Mouse (Mus musculus) myocyte (in vitro differentiated cells): ENCODE results near the gene Ado. TPM values are rescaled to one million over a fixed set of nuclear protein-coding genes. Genes with fewer than 3 reads are reported as not detected.

ENCODE experiments used
- H3K27me3 ChIP-seq: one replicate; pipeline ENCODE4 v1.6.1; 2011; ENCODE audit not compliant: control insufficient read depth, insufficient read depth, insufficient read length
- H3K36me3 ChIP-seq: one replicate; pipeline ENCODE4 v1.6.1; 2011; ENCODE audit not compliant: control insufficient read depth, insufficient read depth
- H3K4me2 ChIP-seq: one replicate; pipeline ENCODE4 v1.6.1; 2011; ENCODE audit warnings: low read depth, control low read depth
- H3K4me3 ChIP-seq: one replicate; pipeline ENCODE4 v1.5.1; 2011; ENCODE audit warnings: mild to moderate bottlenecking, control low read depth, moderate library complexity
- H3K79me2 ChIP-seq: one replicate; pipeline ENCODE4 v1.6.1; 2011; ENCODE audit not compliant: control insufficient read depth, insufficient read depth
- H3ac ChIP-seq: one replicate; pipeline ENCODE4 v1.6.1; 2011; ENCODE audit not compliant: control insufficient read depth, insufficient read length
- CEBPB ChIP-seq: IDR thresholded peaks from 2 replicates; pipeline ENCODE4 v1.6.1; 2011; ENCODE audit warnings: mild to moderate bottlenecking, moderate library complexity; ENCODE audit not compliant: poor library complexity, insufficient read depth, severe bottlenecking
- E2F4 ChIP-seq: IDR thresholded peaks from one replicate; pipeline ENCODE4 v1.6.1; 2011; ENCODE audit warnings: mild to moderate bottlenecking, control low read depth, moderate library complexity; ENCODE audit not compliant: insufficient read depth
- MAX ChIP-seq: IDR thresholded peaks from one replicate; pipeline ENCODE4 v1.6.1; 2011; ENCODE audit warnings: low read depth, mild to moderate bottlenecking, control low read depth
- MYOD1 ChIP-seq, 3 experiments: IDR thresholded peaks; one replicate each; pipeline ENCODE4 v1.6.1; 2011; ENCODE audit warnings: control low read depth in 2 of 3, low read depth in 2 of 3, mild to moderate bottlenecking in 2 of 3, moderate library complexity in 1 of 3; ENCODE audit not compliant: insufficient read length in 2 of 3, control insufficient read depth in 1 of 3
- MYOG ChIP-seq, 3 experiments: IDR thresholded peaks; one replicate each; pipeline ENCODE4 v1.6.1; 2011; ENCODE audit warnings: control low read depth in 2 of 3, low read depth in 2 of 3, mild to moderate bottlenecking in 2 of 3; ENCODE audit not compliant: insufficient read length in 2 of 3, control insufficient read depth in 1 of 3, insufficient read depth in 1 of 3
- POLR2A ChIP-seq: IDR thresholded peaks from one replicate; pipeline ENCODE4 v1.6.1; 2011; ENCODE audit warnings: low read depth, mild to moderate bottlenecking, control low read depth, moderate library complexity; ENCODE audit not compliant: insufficient read length
- POLR2AphosphoS2 ChIP-seq: IDR thresholded peaks from one replicate; pipeline ENCODE4 v1.6.1; 2011; ENCODE audit warnings: low read depth, control low read depth; ENCODE audit not compliant: insufficient read length
- REST ChIP-seq: IDR thresholded peaks from one replicate; pipeline ENCODE4 v1.6.1; 2011; ENCODE audit warnings: mild to moderate bottlenecking, control low read depth, moderate library complexity; ENCODE audit not compliant: insufficient read depth, insufficient read length
- SRF ChIP-seq: IDR thresholded peaks from one replicate; pipeline ENCODE4 v1.6.1; 2011; ENCODE audit warnings: low read depth; ENCODE audit not compliant: control insufficient read depth, insufficient read length
- TCF12 ChIP-seq: IDR thresholded peaks from one replicate; pipeline ENCODE4 v1.6.1; 2011; ENCODE audit warnings: mild to moderate bottlenecking, control low read depth; ENCODE audit not compliant: poor library complexity, insufficient read depth, severe bottlenecking
- TCF3 ChIP-seq: IDR thresholded peaks from one replicate; pipeline ENCODE4 v1.6.1; 2011; ENCODE audit warnings: low read depth, control low read depth; ENCODE audit not compliant: insufficient read length
- USF1 ChIP-seq: IDR thresholded peaks from one replicate; pipeline ENCODE4 v1.6.1; 2011; ENCODE audit warnings: low read depth, mild to moderate bottlenecking, control low read depth, moderate library complexity
- polyA plus RNA-seq: library from polyadenylated mRNA; unstranded; fragments of >200 nt; fragmentation: generic; extraction: Trizol; gene quantifications from one replicate; pipeline ENCODE4 v1.2.1, GENCODE M21; 2012; ENCODE audit warnings: missing spikeins

Ado gene
- polyA plus RNA-seq, 1 experiment: 18.3 TPM

DNA sequence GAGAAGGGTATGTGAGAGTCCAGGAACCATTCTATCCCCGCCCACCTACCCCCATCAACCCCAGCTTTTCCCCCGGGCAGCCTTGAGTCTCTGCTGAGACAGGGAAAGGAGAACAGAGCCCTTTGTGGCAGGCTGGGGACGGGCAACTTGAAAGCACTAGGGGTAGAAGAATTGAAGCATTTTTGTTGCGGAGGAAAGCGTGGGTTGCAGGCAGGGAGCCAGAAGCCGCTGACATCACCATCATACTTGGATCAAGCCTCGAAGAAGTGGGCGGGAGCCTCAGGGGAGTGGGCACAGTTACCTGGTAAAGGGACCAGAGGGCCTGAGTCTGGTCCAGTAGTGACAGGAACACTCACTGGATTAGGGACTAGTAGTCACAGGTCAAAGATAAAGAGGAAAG, 36.5 kb downstream of the Ado start:
- no peaks in the 10 kb centered on the region for H3K36me3 ChIP-seq

DNA sequence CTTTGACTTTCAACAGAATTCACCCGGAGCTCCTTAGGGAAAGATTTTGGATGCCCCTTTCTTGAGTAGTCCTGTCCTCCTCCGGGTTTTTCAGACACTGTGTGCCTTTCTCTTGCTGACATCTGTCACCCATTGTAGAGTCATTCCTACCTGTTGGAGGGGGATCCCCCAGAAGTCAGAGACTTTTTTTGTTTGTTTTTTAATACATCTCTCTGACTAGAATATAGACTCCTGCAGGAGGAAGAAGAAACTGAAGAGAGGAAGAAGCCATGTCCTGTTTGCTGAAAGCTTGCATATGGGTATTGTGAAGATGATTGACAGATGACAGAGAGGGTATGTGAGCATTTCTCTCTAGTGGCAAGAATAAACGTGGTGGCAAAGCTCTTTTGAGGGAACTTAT, 43.5 kb downstream of the Ado start:
- Histone ChIP-seq H3K36me3 (no peaks in the 10 kb centered on the region), H3K4me2 (no peak overlapping the region), H3K79me2 (no peaks in the 10 kb centered on the region), H3ac (no peak overlapping the region), H3K4me3 (no peak overlapping the region), H3K27me3 (no peaks in the 10 kb centered on the region)
- TF ChIP-seq MYOD1 (IDR thresholded peaks at IDR 0.05; ENCODE audit: control insufficient read depth in 1 of 3, insufficient read length in 2 of 3, low read depth in 2 of 3): no peak
- no peak for TF ChIP-seq POLR2A
- no peak for TF ChIP-seq SRF
- TF ChIP-seq MYOG (IDR thresholded peaks at IDR 0.05; ENCODE audit: control insufficient read depth in 1 of 3, insufficient read depth in 1 of 3, insufficient read length in 2 of 3, low read depth in 2 of 3): no peak
- no peak for TF ChIP-seq MAX
- TF ChIP-seq REST: no peak
- TF ChIP-seq E2F4: no peak
- no peak for TF ChIP-seq POLR2AphosphoS2
- no peak for TF ChIP-seq USF1
- no peak for TF ChIP-seq CEBPB
- no peak for TF ChIP-seq TCF12
- no peak for TF ChIP-seq TCF3

More for the DNA sequence above, 36.5 kb downstream of the Ado start:
- TF ChIP-seq MAX (no peak), TCF3 (no peak), POLR2A (no peak), MYOD1 (IDR thresholded peaks at IDR 0.05; ENCODE audit: control insufficient read depth in 1 of 3, insufficient read length in 2 of 3, low read depth in 2 of 3) (no peak), E2F4 (no peak), REST (no peak), POLR2AphosphoS2 (no peak), USF1 (no peak), CEBPB (no peak), SRF (no peak), MYOG (IDR thresholded peaks at IDR 0.05; ENCODE audit: control insufficient read depth in 1 of 3, insufficient read depth in 1 of 3, insufficient read length in 2 of 3, low read depth in 2 of 3) (no peak), TCF12 (no peak)
- Histone ChIP-seq H3K79me2 (no peaks in the 10 kb centered on the region), H3K4me3 (no peak overlapping the region), H3K4me2 (no peak overlapping the region), H3K27me3 (no peaks in the 10 kb centered on the region), H3ac (no peak overlapping the region)

DNA sequence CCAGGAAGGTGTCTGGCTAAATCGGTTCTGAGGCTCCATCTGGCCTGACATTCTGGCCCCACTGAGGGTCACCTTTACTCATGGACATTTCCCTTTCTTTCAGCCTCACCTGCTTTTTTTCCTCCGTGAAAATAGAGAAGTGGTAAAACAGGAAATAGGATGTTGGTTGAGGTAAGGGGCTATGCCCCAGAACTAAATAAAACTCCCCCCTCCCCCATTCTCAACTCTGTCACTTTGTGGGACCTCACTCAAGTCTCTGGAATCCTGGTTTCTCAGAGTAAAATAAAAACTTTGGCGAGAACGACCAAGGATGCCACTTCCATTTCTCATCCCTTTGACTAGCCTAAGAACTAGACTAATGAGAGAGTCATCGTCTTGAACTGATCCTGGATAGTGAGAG, 44.7 kb downstream of the Ado start:
- Histone ChIP-seq H3K4me2 (no peak overlapping the region), H3K36me3 (no peaks in the 10 kb centered on the region), H3K4me3 (no peak overlapping the region), H3K27me3 (no peaks in the 10 kb centered on the region), H3K79me2 (no peaks in the 10 kb centered on the region), H3ac (no peak overlapping the region)
- TF ChIP-seq TCF3 (no peak), POLR2A (no peak), USF1 (no peak)

DNA sequence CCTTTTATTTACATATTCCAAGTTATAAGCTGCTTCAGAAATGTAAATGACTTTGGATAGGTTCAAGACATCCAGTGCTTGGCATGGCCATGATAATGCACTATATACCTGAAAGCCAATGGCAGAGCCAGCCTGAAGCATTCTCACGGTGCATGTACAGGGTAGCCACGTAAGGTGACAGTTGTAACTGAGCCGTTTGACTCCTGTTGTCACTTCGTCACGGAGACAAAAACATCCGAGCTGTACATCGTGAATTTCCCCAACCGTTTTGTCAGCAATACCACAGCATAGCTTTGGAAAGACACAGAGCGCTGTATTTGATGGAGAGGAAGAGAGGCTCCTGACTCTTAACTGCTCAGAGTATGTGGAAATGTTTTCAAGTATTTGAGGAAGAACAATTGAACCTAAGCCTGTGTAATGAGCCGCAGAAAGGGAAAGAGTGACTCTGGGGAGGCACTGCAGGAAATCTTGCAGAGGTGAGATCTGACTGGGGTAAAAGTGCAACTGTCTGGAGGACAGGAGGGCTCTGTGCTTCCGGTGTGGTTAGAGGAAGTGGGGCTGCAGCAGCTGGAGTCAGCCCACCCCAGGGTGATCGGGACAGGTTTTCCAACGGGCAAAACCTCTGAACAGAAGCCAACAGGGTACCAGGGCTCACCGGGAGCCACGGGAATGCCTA, 45.3 kb downstream of the Ado start:
- no peaks in the 10 kb centered on the region for H3K27me3 ChIP-seq
- TF ChIP-seq TCF12 (no peak), MAX (no peak), TCF3 (no peak), SRF (no peak), CEBPB (no peak), POLR2AphosphoS2 (no peak), MYOG (IDR thresholded peaks at IDR 0.05; ENCODE audit: control insufficient read depth in 1 of 3, insufficient read depth in 1 of 3, insufficient read length in 2 of 3, low read depth in 2 of 3) (no peak), MYOD1 (IDR thresholded peaks at IDR 0.05; ENCODE audit: control insufficient read depth in 1 of 3, insufficient read length in 2 of 3, low read depth in 2 of 3) (no peak)
- H3K79me2 ChIP-seq: no peaks in the 10 kb centered on the region
- no peak overlapping the region for H3K4me3 ChIP-seq
- no peak overlapping the region for H3ac ChIP-seq
- no peaks in the 10 kb centered on the region for H3K36me3 ChIP-seq
- H3K4me2 ChIP-seq: no peak overlapping the region

DNA sequence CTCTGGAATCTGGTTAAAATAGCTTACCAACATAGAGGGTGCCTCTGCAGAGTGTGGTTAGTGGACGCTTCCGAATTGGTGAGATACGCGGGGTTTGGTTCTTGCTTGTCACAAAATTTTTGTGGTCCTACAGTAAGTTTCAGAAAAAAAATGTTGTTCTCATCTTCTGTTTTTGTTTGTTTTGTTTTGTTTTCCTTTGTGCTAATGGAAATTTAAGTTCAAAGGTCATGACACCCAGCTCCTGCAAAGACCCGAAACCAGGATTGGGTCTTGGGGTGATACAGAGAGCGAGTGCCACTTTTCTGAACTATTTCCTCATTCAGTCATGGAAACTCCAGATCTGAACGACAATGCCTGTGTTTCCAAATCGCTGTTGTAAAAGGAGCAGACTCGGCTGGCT, 50.8 kb downstream of the Ado start:
- H3K36me3 ChIP-seq: no peaks in the 10 kb centered on the region
- H3K79me2 ChIP-seq: no peaks in the 10 kb centered on the region
- TF ChIP-seq MAX (no peak), E2F4 (no peak), POLR2A (no peak), REST (no peak), TCF12 (no peak), SRF (no peak), TCF3 (no peak), MYOG (IDR thresholded peaks at IDR 0.05; ENCODE audit: control insufficient read depth in 1 of 3, insufficient read depth in 1 of 3, insufficient read length in 2 of 3, low read depth in 2 of 3) (no peak), USF1 (no peak), POLR2AphosphoS2 (no peak), MYOD1 (IDR thresholded peaks at IDR 0.05; ENCODE audit: control insufficient read depth in 1 of 3, insufficient read length in 2 of 3, low read depth in 2 of 3) (no peak), CEBPB (no peak)
- H3ac ChIP-seq: no peak overlapping the region
- no peak overlapping the region for H3K4me2 ChIP-seq
- H3K27me3 ChIP-seq: no peaks in the 10 kb centered on the region
- H3K4me3 ChIP-seq: no peak overlapping the region
